Mouse (Mus musculus) embryonic facial prominence, embryonic 10.5 days (tissue): Measurements from ENCODE around the gene Iscu. TPM values are rescaled to one million over a fixed set of nuclear protein-coding genes. Genes with fewer than 3 reads are reported as not detected.
A peak's percentile ranks its signal among the peaks of the same experiment; 100 is the strongest.

ENCODE experiments used
- DNase-seq: peaks from one replicate; pipeline ENCODE4 v3.0.0-alpha.2; 2017; ENCODE audit warnings: low spot score
- H3K27ac ChIP-seq: fragments of 300-500 bp; sonication (generic); replicated peaks from 2 replicates; pipeline ENCODE4 v1.5.1; 2016; ENCODE audit warnings: mild to moderate bottlenecking
- H3K27me3 ChIP-seq: fragments of 300-500 bp; sonication (generic); replicated peaks from 2 replicates; pipeline ENCODE4 v1.6.1; 2016; ENCODE audit warnings: low read depth, mild to moderate bottlenecking; ENCODE audit not compliant: poor library complexity, severe bottlenecking
- H3K36me3 ChIP-seq: fragments of 300-500 bp; sonication (generic); replicated peaks from 2 replicates; pipeline ENCODE4 v1.6.1; 2016; ENCODE audit warnings: mild to moderate bottlenecking, moderate library complexity
- H3K4me1 ChIP-seq: fragments of 300-500 bp; sonication (generic); 2 replicates; pipeline ENCODE4 v1.6.1; 2016
- H3K4me3 ChIP-seq: fragments of 300-500 bp; sonication (generic); 2 replicates; pipeline ENCODE4 v1.5.1; 2016; ENCODE audit warnings: mild to moderate bottlenecking, moderate library complexity
- H3K9me3 ChIP-seq: fragments of 300-500 bp; sonication (generic); 2 replicates; pipeline ENCODE4 v1.6.1; 2016; ENCODE audit warnings: mild to moderate bottlenecking
- WGBS: fragments of 180-500 bp; shearing (Covaris S2); methylation state at CpG from one replicate; pipeline ENCODE4 v1.1.7; 2016; 5-methylcytosine and 5-hydroxymethylcytosine counted together
- polyA plus RNA-seq: library from polyadenylated mRNA; unstranded; fragments of >200 nt; fragmentation: Nextera tagmentation; extraction: Ambion mirVana; gene quantifications from 2 replicates; pipeline ENCODE4 v1.2.1, GENCODE M21; 2016

The Iscu gene
- polyA plus RNA-seq, 1 experiment from 2014 or later, result 103 TPM

GRCm38 (mm10) chr5:113814111-113815040, 41.8 kb downstream of the Iscu start:
- Histone ChIP-seq H3K36me3 (no peaks in the 10 kb centered on the region), H3K9me3 (peaks cover 2% of the 10 kb centered on the region; the same call in 1 of the 2 replicates), H3K4me1 (peaks cover 25% of the 10 kb centered on the region), H3K27ac (no peak overlapping the region), H3K4me3 (no peak overlapping the region), H3K27me3 (peaks cover 17% of the 10 kb centered on the region; the same call in 1 of the 2 replicates)
- no peak for DNase-seq
- WGBS, result 32% methylated on average over 27 of the region's 27 CpGs

GRCm38 (mm10) chr5:113815041-113815389, 42.5 kb downstream of the Iscu start:
- Histone ChIP-seq H3K9me3 (peaks cover 2% of the 10 kb centered on the region; the same call in 1 of the 2 replicates), H3K4me3 (no peak overlapping the region), H3K27ac (no peak overlapping the region), H3K4me1 (peaks cover 25% of the 10 kb centered on the region), H3K36me3 (no peaks in the 10 kb centered on the region), H3K27me3 (peaks cover 17% of the 10 kb centered on the region; the same call in 1 of the 2 replicates)
- no peak for DNase-seq
- 47% methylated on average over 11 of the region's 11 CpGs for WGBS

GRCm38 (mm10) chr5:113815638-113816152, 43.1 kb downstream of the Iscu start:
- peak overlapping the region; percentile 23; the same call in 1 of the 2 replicates for H3K4me3 ChIP-seq

GRCm38 (mm10) chr5:113818572-113818971, 46.0 kb downstream of the Iscu start:
- H3K36me3 ChIP-seq, result no peaks in the 10 kb centered on the region
- 72% methylated on average over 14 of the region's 14 CpGs for WGBS
- no peak for DNase-seq
- peaks cover 17% of the 10 kb centered on the region; the same call in 1 of the 2 replicates for H3K27me3 ChIP-seq
- H3K4me3 ChIP-seq, result no peak overlapping the region
- H3K4me1 ChIP-seq, result peaks cover 25% of the 10 kb centered on the region
- no peaks in the 10 kb centered on the region for H3K9me3 ChIP-seq
- no peak overlapping the region for H3K27ac ChIP-seq

More at GRCm38 (mm10) chr5:113815638-113816152, 43.1 kb downstream of the Iscu start:
- H3K27me3 ChIP-seq, result peaks cover 17% of the 10 kb centered on the region; the same call in 1 of the 2 replicates
- no peak overlapping the region for H3K27ac ChIP-seq
- H3K9me3 ChIP-seq, result 0 out of 2 replicates have a peak, but pooled peaks cover 2% of the 10 kb centered on the region
- 13% methylated on average over 15 of the region's 15 CpGs for WGBS
- no peaks in the 10 kb centered on the region for H3K36me3 ChIP-seq
- H3K4me1 ChIP-seq, result peaks cover 25% of the 10 kb centered on the region
- DNase-seq, result peak; percentile 92

GRCm38 (mm10) chr5:113824228-113824627, 51.7 kb downstream of the Iscu start:
- H3K4me3 ChIP-seq, result no peak overlapping the region
- no peaks in the 10 kb centered on the region for H3K27me3 ChIP-seq
- H3K9me3 ChIP-seq, result no peaks in the 10 kb centered on the region
- WGBS, result 87% methylated on average over 4 of the region's 4 CpGs
- peaks cover 6% of the 10 kb centered on the region for H3K4me1 ChIP-seq
- H3K36me3 ChIP-seq, result no peaks in the 10 kb centered on the region
- H3K27ac ChIP-seq, result no peak overlapping the region
- DNase-seq, result no peak

- no peak for DNase-seq
- no peak overlapping the region for H3K27ac ChIP-seq
- 84% methylated on average over 7 of the region's 7 CpGs for WGBS
These were observed 53.0 kb downstream of the Iscu start for GRCm38 (mm10) chr5:113825558-113825957.

GRCm38 (mm10) chr5:113826619-113827018, 54.1 kb downstream of the Iscu start:
- H3K9me3 ChIP-seq, result no peaks in the 10 kb centered on the region
- no peaks in the 10 kb centered on the region for H3K27me3 ChIP-seq
- H3K4me3 ChIP-seq, result no peak overlapping the region
- 92% methylated on average over 4 of the region's 4 CpGs for WGBS
- peaks cover 9% of the 10 kb centered on the region for H3K4me1 ChIP-seq
- DNase-seq, result no peak
- H3K36me3 ChIP-seq, result no peaks in the 10 kb centered on the region
- no peak overlapping the region for H3K27ac ChIP-seq

More at GRCm38 (mm10) chr5:113825558-113825957, 53.0 kb downstream of the Iscu start:
- Histone ChIP-seq H3K9me3 (no peaks in the 10 kb centered on the region), H3K4me3 (no peak overlapping the region), H3K27me3 (no peaks in the 10 kb centered on the region), H3K36me3 (no peaks in the 10 kb centered on the region), H3K4me1 (peaks cover 9% of the 10 kb centered on the region)

Other genes starting within 250 kb of the Iscu start
- 0.41 and 0.69 TPM in 2 replicates for gene Cmklr1, start 122.3 kb upstream of the Iscu start, polyA plus RNA-seq
- not detected in 2 replicates for gene 1700069L16Rik, start 48.0 kb upstream of the Iscu start, polyA plus RNA-seq
- gene Ficd, start 36.9 kb upstream of the Iscu start, polyA plus RNA-seq, result 3.6 and 4.0 TPM in 2 replicates
- 79.0 and 80.9 TPM in 2 replicates for gene Sart3, start 238 bp upstream of the Iscu start, polyA plus RNA-seq
- 72.7 and 83.3 TPM in 2 replicates for gene Tmem119, start 27.8 kb downstream of the Iscu start, polyA plus RNA-seq
- 0.58 and 0.83 TPM in 2 replicates for gene Selplg, start 59.9 kb downstream of the Iscu start, polyA plus RNA-seq
- gene Coro1c, start 136.0 kb downstream of the Iscu start, polyA plus RNA-seq, result 178 and 198 TPM in 2 replicates
- gene Ssh1, start 221.1 kb downstream of the Iscu start, polyA plus RNA-seq, result 15.6 and 17.9 TPM in 2 replicates
- gene Dao, start 231.0 kb downstream of the Iscu start, polyA plus RNA-seq, result not detected in 2 replicates